Mouse (Mus musculus): ENCODE results near the gene Olfr739. TPM values are rescaled to one million over a fixed set of nuclear protein-coding genes. Genes with fewer than 3 reads are reported as not detected.

Olfr739 gene
- polyA plus RNA-seq (2017; shearing (Covaris generic)) = not detected

DNA sequence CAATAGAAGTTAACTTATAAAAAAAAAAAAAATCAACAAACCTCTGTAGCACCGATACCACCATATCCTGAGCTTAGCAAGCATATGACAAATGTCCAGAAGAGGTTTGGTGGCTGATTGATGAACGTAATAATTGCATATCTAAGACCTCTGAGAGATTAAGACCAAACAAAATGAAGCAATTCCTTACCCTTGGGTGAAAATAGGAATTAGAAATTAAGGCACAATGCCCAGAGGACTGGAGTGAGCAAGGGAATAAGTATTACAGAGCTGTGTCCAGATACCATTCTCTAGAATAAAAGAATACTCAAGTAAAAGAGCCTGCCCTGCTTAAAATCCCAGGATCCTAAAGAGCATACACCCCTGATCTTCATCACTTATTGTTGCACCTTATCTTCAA lies at the start of gene Olfr739:
Gene Olfr739, plus strand, starts transcription at position 301 of the 400 bp plus-strand sequence.

DNA sequence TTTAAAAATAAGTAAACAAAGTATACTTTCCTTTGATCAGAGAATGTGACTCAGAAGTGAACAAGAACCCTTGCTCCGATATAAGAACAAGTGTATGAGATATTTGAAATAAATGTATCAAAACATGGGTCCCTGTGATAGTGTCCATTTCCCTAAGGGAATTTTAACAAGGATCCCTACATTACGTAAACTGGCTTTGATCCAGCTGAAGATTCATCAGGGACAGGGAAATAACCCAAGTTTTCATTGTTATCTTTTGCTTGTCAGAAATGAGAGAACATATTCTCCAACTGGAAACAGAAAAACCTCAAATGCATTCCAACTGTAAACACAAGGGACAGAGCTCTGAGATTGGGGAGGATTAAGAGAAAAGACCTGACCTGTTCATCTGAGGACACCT lies 37.6 kb upstream of the Olfr739 start, which contains the start of gene Olfr736:
Gene Olfr736, plus strand, starts transcription at position 301 of the 400 bp plus-strand sequence.

DNA sequence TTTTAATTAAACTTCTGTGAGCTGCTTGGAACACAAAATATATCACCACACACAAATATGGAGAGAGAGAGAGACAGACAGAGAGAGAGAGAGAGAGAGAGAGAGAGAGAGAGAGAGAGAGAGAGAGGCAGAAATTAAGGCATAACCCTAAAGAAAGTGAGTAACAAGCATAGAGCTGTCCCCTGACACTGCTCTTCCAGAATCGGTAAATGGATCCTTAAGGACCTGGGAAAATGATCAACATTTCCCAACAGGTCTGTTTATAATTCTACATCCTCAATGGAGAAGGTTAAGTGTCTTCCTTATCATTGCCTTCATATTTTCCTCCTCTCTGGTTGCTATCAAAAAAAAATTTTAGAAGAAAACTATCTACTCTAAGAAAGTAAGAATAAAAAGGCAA lies 11.2 kb upstream of the Olfr739 start, which contains the start of gene Olfr738:
Gene Olfr738, plus strand, starts transcription at position 301 of the 400 bp plus-strand sequence.

GRCm38 (mm10) chr14:50445245-50445644 lies 26.8 kb downstream of the Olfr739 start, which contains the start of gene Olfr740:
Olfr740 (plus strand) TSS chr14:50445545.

GRCm38 (mm10) chr14:50472438-50472837 lies 54.0 kb downstream of the Olfr739 start, which contains the start of gene Olfr741:
Olfr741 (plus strand) TSS chr14:50472738.

Other genes starting within 250 kb of the Olfr739 start
- gene Olfr730, start 230.4 kb upstream of the Olfr739 start, polyA plus RNA-seq (2017; shearing (Covaris generic)) = not detected
- gene Olfr731, start 176.8 kb upstream of the Olfr739 start, polyA plus RNA-seq (2017; shearing (Covaris generic)) = 0.05 TPM
- gene Olfr732, start 134.4 kb upstream of the Olfr739 start, polyA plus RNA-seq (2017; shearing (Covaris generic)) = not detected
- 0.06 TPM for gene Olfr733, start 117.1 kb upstream of the Olfr739 start, polyA plus RNA-seq (2017; shearing (Covaris generic))
- not detected for gene Olfr734, start 91.9 kb upstream of the Olfr739 start, polyA plus RNA-seq (2017; shearing (Covaris generic))
- not detected for gene Olfr735, start 69.8 kb upstream of the Olfr739 start, polyA plus RNA-seq (2017; shearing (Covaris generic))
- not detected for gene Tlr11, start 60.7 kb upstream of the Olfr739 start, polyA plus RNA-seq (2017; shearing (Covaris generic))
- not detected for gene Olfr736, start 37.5 kb upstream of the Olfr739 start, polyA plus RNA-seq (2017; shearing (Covaris generic))
- gene Olfr738, start 11.1 kb upstream of the Olfr739 start, polyA plus RNA-seq (2017; shearing (Covaris generic)) = not detected
- not detected for gene Olfr740, start 26.9 kb downstream of the Olfr739 start, polyA plus RNA-seq (2017; shearing (Covaris generic))
- 0.16 TPM for gene Olfr741, start 54.1 kb downstream of the Olfr739 start, polyA plus RNA-seq (2017; shearing (Covaris generic))
- not detected for gene Olfr742, start 85.0 kb downstream of the Olfr739 start, polyA plus RNA-seq (2017; shearing (Covaris generic))
- gene Olfr743, start 103.2 kb downstream of the Olfr739 start, polyA plus RNA-seq (2017; shearing (Covaris generic)) = not detected
- not detected for gene Olfr744, start 196.3 kb downstream of the Olfr739 start, polyA plus RNA-seq (2017; shearing (Covaris generic))
- not detected for gene Olfr745, start 220.8 kb downstream of the Olfr739 start, polyA plus RNA-seq (2017; shearing (Covaris generic))
- gene Olfr746, start 228.5 kb downstream of the Olfr739 start, polyA plus RNA-seq (2017; shearing (Covaris generic)) = not detected

All from CD4-positive, CD25-positive, alpha-beta regulatory T cell (primary cell).